Mouse (Mus musculus): ENCODE results near the gene Mef2d.

DNA sequence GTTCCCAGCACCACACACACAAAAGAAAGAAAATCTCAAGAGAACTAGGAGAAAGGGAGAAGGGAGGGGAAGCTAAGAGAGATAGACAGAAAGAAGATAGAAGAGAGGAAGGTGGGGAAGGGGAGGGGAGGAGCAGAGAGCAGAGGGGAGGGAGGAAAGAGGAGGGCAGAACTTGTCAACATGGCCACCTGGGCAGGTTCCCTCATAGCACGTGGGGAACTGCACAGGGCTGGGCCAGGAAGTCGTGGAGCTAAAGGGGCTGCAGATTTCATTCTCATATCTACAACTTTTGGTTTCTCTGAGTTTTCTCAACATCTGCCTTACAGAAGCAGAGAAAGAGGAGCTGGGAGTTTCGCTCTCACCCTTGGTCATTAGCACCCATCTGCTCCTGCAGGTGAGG, 14.5 kb upstream of the Mef2d start:
- TF ChIP-seq CTCF (IDR thresholded peaks at IDR 0.05; ENCODE audit: borderline replicate concordance, insufficient read depth, low read length) = no peak
- TF ChIP-seq POLR2A (IDR thresholded peaks at IDR 0.05; ENCODE audit: low read depth, low read length) = no peak
